Mouse (Mus musculus) left cerebral cortex, adult 11 months (tissue): ENCODE results near the gene Ccdc51.
"Not testable (repeated sequence)": the region's sequence is repeated elsewhere in the genome, so short reads cannot be mapped to it uniquely, and the experiment has no call there.

Source experiments
- DNase-seq: peaks from one replicate; pipeline ENCODE4 v3.0.0; 2022; ENCODE audit warnings: low spot score

Ccdc51 gene

GRCm38 (mm10) chr9:109125043-109125442 lies 42.8 kb downstream of the Ccdc51 start:
- DNase-seq: no peak

GRCm38 (mm10) chr9:109125481-109125880 lies 43.2 kb downstream of the Ccdc51 start:
- DNase-seq: no peak

- DNase-seq: no peak
These were observed 44.8 kb downstream of the Ccdc51 start for GRCm38 (mm10) chr9:109127076-109127475.

GRCm38 (mm10) chr9:109128211-109128610 lies 45.9 kb downstream of the Ccdc51 start:
- no peak for DNase-seq

- DNase-seq: no peak
These were observed 47.8 kb downstream of the Ccdc51 start for GRCm38 (mm10) chr9:109130076-109130475.

- DNase-seq: not testable (repeated sequence)
These were observed 58.1 kb downstream of the Ccdc51 start for GRCm38 (mm10) chr9:109140414-109140813.
